ENCODE assay signal across 8 mouse cellular contexts in the genomic region with DNA sequence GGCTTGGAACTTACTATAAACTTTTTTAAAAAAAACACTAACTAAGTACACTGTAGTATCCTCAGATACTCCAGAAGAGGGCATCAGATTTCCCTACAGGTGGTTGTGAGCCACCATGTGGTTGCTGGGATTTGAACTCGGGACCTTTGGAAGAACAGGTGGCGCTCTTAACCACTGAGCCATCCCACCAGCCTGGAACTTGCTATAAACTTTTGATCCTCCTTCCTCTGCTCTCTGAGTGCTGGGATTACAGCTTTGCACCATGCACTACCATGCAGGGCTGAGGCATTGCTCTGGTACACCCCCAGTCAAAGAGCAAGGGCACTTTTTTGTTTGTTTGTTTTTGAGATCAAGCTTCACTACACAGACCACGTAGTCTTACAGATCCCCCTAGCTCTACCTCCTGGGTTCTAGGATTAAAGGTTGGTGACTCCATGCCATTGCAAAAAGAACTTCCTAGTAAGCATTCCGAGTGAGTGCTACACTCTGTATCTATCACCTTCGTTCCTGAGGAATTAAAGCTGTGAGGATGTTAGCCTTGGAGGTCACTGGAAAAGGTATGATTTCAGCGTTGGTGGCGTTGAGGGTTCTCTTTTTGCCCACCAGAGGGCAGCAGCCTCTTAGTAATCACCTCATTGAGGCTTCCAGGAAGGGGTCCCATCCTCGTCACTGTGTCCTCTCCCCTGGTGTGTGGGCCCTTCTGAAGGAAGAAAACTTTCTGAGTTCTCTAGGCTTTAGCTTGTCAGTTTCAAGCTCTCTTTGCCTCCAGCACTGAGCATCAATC. TPM values are rescaled to one million over a fixed set of nuclear protein-coding genes. Genes with fewer than 3 reads are reported as not detected.
A peak's percentile ranks its signal among the peaks of the same experiment; 100 is the strongest.
DNase-seq lines count a peak whose midpoint lies in the region; ATAC-seq lines count a peak whose summit lies in the region.

No protein-coding gene starts in this region.

- H3K4me2 ChIP-seq in neural tube, embryonic 15.5 days = no peak overlapping the region
- H3K4me2 ChIP-seq in embryonic facial prominence, embryonic 12.5 days (replicated peaks) = no peak overlapping the region
- no peak overlapping the region for H3K4me2 ChIP-seq in intestine, embryonic 14.5 days (ENCODE audit: low read length)
- no peak overlapping the region for H3K4me2 ChIP-seq in limb, embryonic 15.5 days

- H3K27me3 ChIP-seq in neural tube, embryonic 15.5 days (replicated peaks) = no peaks in the 10 kb centered on the region; the same call in 1 of the 2 replicates
- 0 out of 2 replicates have a peak, but pooled peaks cover 2% of the 10 kb centered on the region for H3K27me3 ChIP-seq in embryonic facial prominence, embryonic 12.5 days
- H3K27me3 ChIP-seq in intestine, embryonic 14.5 days (replicated peaks; ENCODE audit: control insufficient read depth, insufficient read depth, low read length) = no peaks in the 10 kb centered on the region
- no peaks in the 10 kb centered on the region for H3K27me3 ChIP-seq in limb, embryonic 15.5 days

- H3K4me3 ChIP-seq in neural tube, embryonic 15.5 days (replicated peaks) = no peak overlapping the region
- H3K4me3 ChIP-seq in embryonic facial prominence, embryonic 12.5 days = no peak overlapping the region
- no peak overlapping the region for H3K4me3 ChIP-seq in intestine, embryonic 14.5 days (ENCODE audit: low read depth, low read length)
- no peak overlapping the region for H3K4me3 ChIP-seq in limb, embryonic 15.5 days

- WGBS in neural tube, embryonic 15.5 days = 32% methylated on average over 8 of the region's 8 CpGs
- WGBS in embryonic facial prominence, embryonic 12.5 days = 29% methylated on average over 8 of the region's 8 CpGs
- 30% methylated on average over 8 of the region's 8 CpGs for WGBS in intestine, embryonic 14.5 days
- WGBS in limb, embryonic 15.5 days = 31% methylated on average over 8 of the region's 8 CpGs

- no peak overlapping the region for H3K27ac ChIP-seq in neural tube, embryonic 15.5 days (replicated peaks)
- H3K27ac ChIP-seq in embryonic facial prominence, embryonic 12.5 days = no peak overlapping the region
- H3K27ac ChIP-seq in intestine, embryonic 14.5 days (ENCODE audit: low read depth) = no peak overlapping the region
- H3K27ac ChIP-seq in limb, embryonic 15.5 days = no peak overlapping the region

- ATAC-seq in neural tube, embryonic 15.5 days (ENCODE audit: low FRiP score) = no peak
- 0 out of 2 replicates have a peak, but pooled peaks have one; percentile 22 for ATAC-seq in embryonic facial prominence, embryonic 12.5 days (ENCODE audit: insufficient number of reproducible peaks, insufficient read depth, low FRiP score, low TSS enrichment)
- 0 out of 2 replicates have a peak, but pooled peaks have one; percentile 50 for ATAC-seq in intestine, embryonic 14.5 days (replicated peaks; ENCODE audit: low FRiP score, low TSS enrichment, low read depth)
- 0 out of 2 replicates have a peak, but pooled peaks have one; percentile 40 for ATAC-seq in limb, embryonic 15.5 days (ENCODE audit: insufficient number of reproducible peaks, low FRiP score, low TSS enrichment, low read depth)
- peak; percentile 49; the same call in 1 of the 2 replicates for ATAC-seq in neutrophil, adult 5-6 weeks (ENCODE audit: extremely low read depth, insufficient number of reproducible peaks, low FRiP score, poor library complexity, severe bottlenecking)

- H3K4me1 ChIP-seq in neural tube, embryonic 15.5 days = peaks cover 8% of the 10 kb centered on the region
- peaks cover 10% of the 10 kb centered on the region for H3K4me1 ChIP-seq in embryonic facial prominence, embryonic 12.5 days
- H3K4me1 ChIP-seq in intestine, embryonic 14.5 days (replicated peaks; ENCODE audit: control insufficient read depth, insufficient read depth, low read length) = peaks cover 5% of the 10 kb centered on the region
- H3K4me1 ChIP-seq in limb, embryonic 15.5 days = peaks cover 16% of the 10 kb centered on the region

- no peaks in the 10 kb centered on the region for H3K9me3 ChIP-seq in neural tube, embryonic 15.5 days (replicated peaks)
- no peaks in the 10 kb centered on the region for H3K9me3 ChIP-seq in embryonic facial prominence, embryonic 12.5 days
- no peaks in the 10 kb centered on the region for H3K9me3 ChIP-seq in intestine, embryonic 14.5 days (ENCODE audit: control insufficient read depth, low read length)
- H3K9me3 ChIP-seq in limb, embryonic 15.5 days = no peaks in the 10 kb centered on the region

- no peak overlapping the region for H3K9ac ChIP-seq in neural tube, embryonic 15.5 days (replicated peaks)
- no peak overlapping the region for H3K9ac ChIP-seq in embryonic facial prominence, embryonic 12.5 days
- no peak overlapping the region for H3K9ac ChIP-seq in intestine, embryonic 14.5 days (ENCODE audit: low read length)
- no peak overlapping the region for H3K9ac ChIP-seq in limb, embryonic 15.5 days

- no peaks in the 10 kb centered on the region for H3K36me3 ChIP-seq in neural tube, embryonic 15.5 days
- no peaks in the 10 kb centered on the region for H3K36me3 ChIP-seq in embryonic facial prominence, embryonic 12.5 days
- no peaks in the 10 kb centered on the region for H3K36me3 ChIP-seq in intestine, embryonic 14.5 days (ENCODE audit: control insufficient read depth, insufficient read depth, low read length)
- H3K36me3 ChIP-seq in limb, embryonic 15.5 days = no peaks in the 10 kb centered on the region

- peak; percentile 74 for DNase-seq in neural tube, embryonic 10.5 days (ENCODE audit: extremely low spot score, low spot score)
- DNase-seq in adrenal gland, postnatal 25 days = peak; percentile 53
- peak; percentile 84 for DNase-seq in intestine, embryonic 14.5 days (ENCODE audit: low spot score)
- peak; percentile 49 for DNase-seq in thymus, postnatal 25 days

RNA-seq across cellular contexts. Expression of a gene that starts 9.5 kb away (rescaled TPM):
- polyA plus RNA-seq in neural tube, embryonic 15.5 days (2015; fragmentation: Nextera tagmentation; extraction: Ambion mirVana) = 14.9 and 19.1 TPM in 2 replicates
- total RNA-seq in adrenal gland, postnatal 25 days (2021) = 13.7 and 17.4 TPM in 2 replicates
- 2.9 and 4.6 TPM in 2 replicates for polyA plus RNA-seq in embryonic facial prominence, embryonic 12.5 days (2016; fragmentation: Nextera tagmentation; extraction: Ambion mirVana)
- 2.6 and 3.4 TPM in 2 replicates for polyA plus RNA-seq in intestine, embryonic 14.5 days (2014; fragmentation: Nextera tagmentation; extraction: Ambion mirVana)
- 4.1 TPM in 2 replicates for polyA plus RNA-seq in limb, embryonic 15.5 days (2015; fragmentation: Nextera tagmentation; extraction: Ambion mirVana)
- 0.74 TPM in 1 of 2 replicates, not detected in the other for total RNA-seq in neutrophil, adult 5-6 weeks (2017)

RNA-seq across cellular contexts. Expression of a gene that starts 43.4 kb away (rescaled TPM):
- 3.8 and 13.3 TPM in 2 replicates for polyA plus RNA-seq in neural tube, embryonic 15.5 days (2015; fragmentation: Nextera tagmentation; extraction: Ambion mirVana)
- 5.0 and 7.0 TPM in 2 replicates for total RNA-seq in adrenal gland, postnatal 25 days (2021)
- 40.7 and 41.4 TPM in 2 replicates for polyA plus RNA-seq in embryonic facial prominence, embryonic 12.5 days (2016; fragmentation: Nextera tagmentation; extraction: Ambion mirVana)
- polyA plus RNA-seq in intestine, embryonic 14.5 days (2014; fragmentation: Nextera tagmentation; extraction: Ambion mirVana) = 40.9 and 41.0 TPM in 2 replicates
- 34.4 and 36.1 TPM in 2 replicates for polyA plus RNA-seq in limb, embryonic 15.5 days (2015; fragmentation: Nextera tagmentation; extraction: Ambion mirVana)
- 4.5 and 9.7 TPM in 2 replicates for total RNA-seq in neutrophil, adult 5-6 weeks (2017)
